Mouse (Mus musculus): ENCODE measurements around the gene Hoxc5.

The Hoxc5 gene

GRCm38 (mm10) chr15:102990461-102991397, 23.5 kb downstream of the Hoxc5 start, which contains the start of gene Hoxc8:
Gene Hoxc8 (plus strand): TSS chr15:102990607.
- peak in 1 of 2 experiments; percentile 72 for DNase-seq

GRCm38 (mm10) chr15:102991782-102992181, 24.5 kb downstream of the Hoxc5 start:
- DNase-seq = no peak

DNA sequence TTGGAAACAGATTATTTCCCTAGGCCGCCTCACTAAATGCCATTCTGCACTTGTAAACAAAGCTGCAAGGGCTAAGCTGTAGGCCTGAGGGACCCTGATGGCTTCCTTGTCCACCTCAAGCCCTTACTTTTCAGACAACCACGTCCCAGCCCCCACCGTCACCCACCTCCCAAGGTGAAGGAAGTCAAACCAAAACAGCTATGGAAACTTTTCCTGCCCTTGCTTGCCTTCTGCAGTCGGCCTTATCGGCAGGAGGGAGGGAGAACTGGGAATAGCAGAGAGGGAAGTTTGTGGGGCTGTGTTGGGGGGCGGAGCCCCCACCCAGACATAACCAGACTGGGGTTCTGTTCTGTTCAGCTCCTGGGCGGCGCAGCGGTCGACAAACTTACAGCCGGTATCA, 25.0 kb downstream of the Hoxc5 start:
- DNase-seq = no peak

GRCm38 (mm10) chr15:102992863-102993262, 25.6 kb downstream of the Hoxc5 start:
- no peak for DNase-seq

GRCm38 (mm10) chr15:102996548-102996947, 29.3 kb downstream of the Hoxc5 start:
- DNase-seq = peak in 1 of 2 experiments; percentile 12

DNA sequence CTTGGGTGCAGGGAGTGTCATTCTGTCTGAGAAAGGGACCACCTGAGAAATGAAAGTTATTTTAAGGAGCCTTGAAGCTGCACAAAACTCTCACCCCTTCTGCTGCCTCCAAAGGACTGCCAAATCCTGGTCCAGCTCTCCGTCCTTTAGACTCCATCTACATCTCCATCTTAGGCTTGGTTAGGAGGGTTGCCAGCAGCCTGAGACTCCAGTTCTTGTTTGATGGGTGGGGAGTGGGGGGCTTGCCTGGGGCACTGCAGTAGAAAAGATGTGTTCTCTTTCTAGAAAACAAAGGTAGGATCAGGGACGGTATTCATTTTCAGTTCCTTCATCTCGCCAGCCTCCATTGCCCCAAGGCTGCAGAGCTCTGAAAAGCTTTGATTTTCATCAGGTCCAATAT, 30.2 kb downstream of the Hoxc5 start:
- peak in 1 of 2 experiments; percentile 39 for DNase-seq

- peak; percentile 67 to 72 for DNase-seq
Observed at GRCm38 (mm10) chr15:102997939-102998355, 30.7 kb downstream of the Hoxc5 start, which contains the start of gene Hoxc6. Gene Hoxc6 (plus strand): TSS chr15:102998257.

- no peak for DNase-seq
Observed at GRCm38 (mm10) chr15:102998608-102999182, 31.5 kb downstream of the Hoxc5 start.

DNA sequence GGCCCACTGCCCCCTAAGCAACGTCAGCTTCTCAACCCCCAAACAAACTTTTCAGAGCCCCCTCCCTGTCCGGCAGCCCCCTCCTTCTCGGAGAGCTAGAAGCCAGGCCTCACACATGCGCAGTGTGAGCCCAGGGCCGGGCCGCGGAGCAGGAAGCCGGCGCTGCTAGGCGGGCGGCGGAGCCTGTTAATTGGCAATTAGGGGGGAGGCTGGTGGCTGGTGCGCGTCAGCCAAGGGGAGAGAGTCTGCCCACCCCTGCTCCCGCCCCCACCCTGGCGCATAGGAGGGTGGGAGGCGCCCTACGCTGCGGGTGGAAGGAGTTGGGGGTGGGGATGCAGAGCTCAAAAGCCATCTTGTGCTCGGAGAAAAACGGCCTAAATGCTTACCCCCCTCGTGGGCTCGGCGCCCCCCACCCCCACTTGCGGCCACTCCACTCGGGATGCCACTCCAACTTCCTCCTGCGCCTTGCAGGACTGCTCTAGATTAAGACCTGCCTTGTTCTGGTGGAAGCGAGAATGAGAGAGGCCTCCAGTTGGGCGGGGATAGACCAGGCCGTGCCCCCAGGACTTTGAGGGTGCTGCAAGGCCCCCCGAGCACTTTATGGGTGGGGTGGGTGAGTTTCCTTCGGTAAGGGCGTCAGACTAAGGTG, 32.1 kb downstream of the Hoxc5 start:
- peak; percentile 90 to 96 for DNase-seq

DNA sequence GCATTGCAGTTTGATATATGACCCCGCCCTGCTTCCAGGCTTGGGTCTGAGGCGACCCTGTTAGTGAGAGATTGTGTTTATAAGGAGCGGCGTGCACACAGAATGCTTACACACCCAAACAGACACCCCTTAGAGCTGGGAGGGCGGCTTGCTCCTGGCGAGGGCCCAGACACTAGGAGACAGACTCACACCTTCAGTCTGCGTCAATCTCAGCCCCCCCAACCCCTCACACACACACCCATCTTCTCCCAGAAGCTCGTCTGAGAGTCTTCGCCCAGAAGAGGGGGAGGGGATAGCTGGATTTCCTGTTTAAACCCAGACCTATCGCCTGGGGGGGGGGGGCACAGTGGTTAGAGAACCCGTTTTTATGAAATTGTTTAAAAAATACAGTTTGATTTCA, 32.7 kb downstream of the Hoxc5 start:
- peak in 1 of 2 experiments; percentile 63 for DNase-seq

GRCm38 (mm10) chr15:103000501-103000901, 33.3 kb downstream of the Hoxc5 start:
- DNase-seq = no peak

DNA sequence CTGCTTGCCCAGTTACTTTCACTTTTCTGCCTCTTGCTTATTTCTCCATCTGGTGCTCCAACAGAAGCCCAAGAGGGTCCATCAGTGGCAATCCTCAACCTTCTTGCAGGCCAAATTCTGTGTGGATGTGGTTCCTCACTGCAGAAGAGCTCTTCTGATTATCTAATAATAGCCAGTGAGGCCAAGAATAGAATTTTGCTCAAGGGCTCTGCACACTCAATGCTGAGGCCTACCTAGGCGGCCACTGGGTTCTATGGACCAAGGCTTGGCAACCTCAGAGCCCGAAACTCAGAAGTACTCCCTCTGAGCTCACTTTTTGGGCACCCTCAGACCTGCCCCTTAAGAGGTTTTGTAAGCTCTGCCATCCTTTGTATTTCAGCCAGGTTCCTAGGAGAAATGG, 34.1 kb downstream of the Hoxc5 start:
- DNase-seq = no peak

DNA sequence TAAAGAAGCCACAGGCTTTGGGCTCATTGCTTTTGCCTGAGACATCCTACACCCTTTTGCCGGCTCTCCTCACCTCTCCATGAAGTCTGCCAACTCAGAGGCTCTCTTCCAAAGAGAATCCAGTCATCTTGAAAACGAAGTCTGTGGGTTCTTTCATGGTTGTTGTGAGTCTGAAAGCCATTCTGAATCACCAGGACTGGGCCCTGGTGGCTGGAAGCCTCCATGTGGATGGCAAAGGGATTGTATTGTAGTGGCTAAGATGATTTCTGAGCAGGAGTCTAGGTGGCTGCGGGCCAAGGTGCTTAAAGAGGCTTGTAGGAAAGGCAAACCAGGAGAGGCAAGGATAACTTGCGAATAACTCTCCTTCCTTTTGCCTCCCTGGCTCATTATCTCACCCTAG, 34.9 kb downstream of the Hoxc5 start:
- peak; percentile 66 to 71 for DNase-seq

DNA sequence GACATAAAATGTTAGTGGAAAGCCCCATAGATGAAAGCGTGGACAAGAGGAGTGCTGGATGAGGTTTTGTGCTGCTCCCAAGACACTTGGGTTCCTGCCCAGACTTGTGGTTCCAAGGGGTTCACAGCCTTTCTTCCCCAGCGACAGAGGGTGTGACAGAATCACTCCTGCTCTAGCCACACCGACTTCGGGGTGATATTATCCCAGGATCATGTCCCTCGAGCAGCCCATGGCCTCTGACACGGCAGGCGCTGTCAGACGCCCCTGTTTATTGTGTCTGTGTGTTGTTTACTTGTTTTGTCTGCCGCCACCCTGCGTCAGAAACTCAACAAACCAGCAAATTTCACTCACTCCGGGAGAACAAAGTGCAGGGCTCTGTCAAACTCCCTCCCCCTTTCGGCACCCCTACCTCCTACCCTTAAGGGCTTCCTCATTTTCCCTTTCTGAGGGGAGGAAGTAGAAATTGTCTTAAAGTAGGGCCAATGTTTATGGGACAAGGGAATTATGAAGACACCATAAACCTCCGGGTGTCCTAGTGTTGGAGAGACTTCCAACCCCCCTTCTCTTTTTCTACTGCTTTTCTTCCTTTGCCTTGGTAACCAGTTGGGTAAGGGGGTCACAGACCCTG, 35.7 kb downstream of the Hoxc5 start:
- peak in 1 of 2 experiments; percentile 36 for DNase-seq

DNA sequence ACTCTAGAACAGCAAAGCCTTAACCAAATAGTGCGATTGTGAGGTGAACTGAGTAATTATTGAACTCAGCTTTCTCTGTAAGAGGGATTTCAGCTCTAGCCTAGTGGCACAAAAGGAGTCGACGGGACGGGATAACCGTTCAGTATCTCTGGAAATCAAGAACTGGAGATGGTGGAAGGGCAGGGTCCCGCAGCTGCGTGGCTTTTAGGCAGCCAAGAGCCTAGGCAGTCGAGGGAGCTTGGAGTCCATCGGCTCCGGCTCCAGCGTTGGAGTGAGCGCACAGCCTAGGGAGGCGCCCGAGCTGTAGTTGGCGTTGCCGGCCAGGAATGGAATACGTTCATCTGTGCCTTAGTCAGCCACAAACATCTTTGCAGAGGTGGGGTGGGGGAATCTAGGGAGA, 38.1 kb downstream of the Hoxc5 start:
- peak in 1 of 2 experiments; percentile 56 for DNase-seq

- peak in 1 of 2 experiments; percentile 37 for DNase-seq
Observed at GRCm38 (mm10) chr15:103005797-103006196, 38.6 kb downstream of the Hoxc5 start.

DNA sequence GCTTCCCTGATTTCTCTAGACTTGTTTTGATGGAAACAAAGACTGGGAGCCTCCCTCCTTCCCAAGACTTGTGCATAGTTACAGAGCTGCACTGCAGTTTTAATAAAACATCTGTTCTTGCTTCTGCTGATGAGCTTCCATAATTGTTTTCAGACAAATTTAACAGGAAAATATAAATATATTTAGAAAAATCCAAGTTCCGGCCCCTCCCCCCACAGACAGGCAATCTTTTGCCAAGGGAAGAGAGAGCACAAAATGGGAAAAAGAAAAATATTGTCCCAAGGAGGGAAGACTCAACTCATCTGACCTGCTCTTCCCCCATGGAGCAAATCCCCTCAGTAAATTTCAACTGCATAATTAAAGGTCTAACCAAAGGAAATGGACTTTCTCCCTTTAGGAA, 39.1 kb downstream of the Hoxc5 start:
- peak in 1 of 2 experiments; percentile 17 for DNase-seq

GRCm38 (mm10) chr15:103009265-103010111, 42.2 kb downstream of the Hoxc5 start:
- peak in 1 of 2 experiments; percentile 56 for DNase-seq

DNA sequence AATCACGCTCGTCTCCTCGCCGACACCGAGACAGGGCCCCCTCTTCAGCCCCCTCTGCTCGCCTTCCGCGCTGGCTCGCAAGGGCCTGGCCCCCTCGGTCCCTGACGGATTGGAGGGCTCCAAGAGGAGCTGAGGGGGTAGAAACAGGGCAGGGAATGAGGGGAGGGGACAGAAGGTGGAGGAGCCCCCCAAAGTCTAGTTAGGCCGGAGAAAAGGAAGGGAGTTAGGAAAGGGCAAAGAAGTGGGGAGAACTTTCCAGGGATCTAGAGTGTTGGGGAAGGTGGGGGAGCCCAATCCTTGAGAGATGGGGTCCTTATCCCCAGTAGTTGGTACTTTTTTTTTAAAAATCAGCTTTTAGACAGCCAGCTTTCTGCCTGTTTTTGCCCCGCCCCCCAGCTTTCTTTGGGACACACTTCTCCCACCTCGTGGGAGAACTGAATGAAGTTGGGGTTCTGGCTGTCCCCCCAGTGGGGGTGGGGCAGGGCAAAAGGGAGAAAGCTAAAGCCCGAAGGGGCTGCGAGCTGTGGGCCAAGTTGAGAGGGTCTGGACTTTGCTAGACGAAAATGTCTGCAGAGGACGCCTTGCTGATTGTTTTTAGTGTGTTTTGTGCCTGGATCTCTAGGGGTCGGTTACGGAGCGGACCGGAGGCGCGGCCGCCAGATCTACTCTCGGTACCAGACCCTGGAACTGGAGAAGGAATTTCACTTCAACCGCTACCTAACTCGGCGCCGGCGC, 43.0 kb downstream of the Hoxc5 start:
- DNase-seq = peak in 1 of 2 experiments; percentile 45

DNA sequence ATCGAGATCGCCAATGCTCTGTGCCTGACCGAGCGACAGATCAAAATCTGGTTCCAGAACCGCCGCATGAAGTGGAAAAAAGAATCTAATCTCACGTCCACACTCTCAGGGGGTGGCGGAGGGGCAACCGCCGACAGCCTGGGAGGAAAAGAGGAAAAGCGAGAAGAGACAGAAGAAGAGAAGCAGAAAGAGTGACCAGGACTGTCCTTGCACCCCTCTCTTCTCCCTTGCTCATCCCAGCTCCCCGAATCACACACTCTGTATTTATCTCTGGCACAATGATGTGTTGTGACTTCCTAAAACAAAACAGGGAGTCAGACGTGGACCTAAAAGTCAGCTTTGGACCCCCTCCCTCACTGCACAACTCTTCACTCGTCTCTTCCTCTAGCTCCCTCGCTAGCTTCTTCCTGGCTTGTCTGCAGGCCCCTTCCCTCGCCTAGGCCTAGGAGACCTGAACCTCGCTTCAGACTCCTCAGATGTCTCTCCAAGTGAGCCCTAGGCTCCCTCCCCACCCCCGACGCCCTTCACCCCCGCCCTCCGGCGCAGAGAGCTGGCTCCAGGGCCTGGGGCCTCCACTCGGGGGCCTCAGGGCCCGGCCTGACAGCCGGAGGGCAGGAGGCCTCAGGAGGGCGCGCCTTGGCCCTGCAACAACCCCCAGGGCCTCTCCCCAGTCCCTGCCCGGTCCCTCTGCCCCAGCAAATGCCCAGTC, 43.8 kb downstream of the Hoxc5 start:
- peak in 1 of 2 experiments; percentile 34 for DNase-seq

All from kidney, postnatal 25 days (tissue).